Mouse (Mus musculus) thymus, adult 2 months (tissue): ENCODE data around the gene Spg21.

Source experiments
- CTCF ChIP-seq: fragments of 200-500 bp; IDR thresholded peaks from 2 replicates; pipeline ENCODE4 v1.5.1; 2012; ENCODE audit warnings: mild to moderate bottlenecking, control low read depth, low read length, moderate library complexity, borderline replicate concordance; ENCODE audit not compliant: control insufficient read depth, poor library complexity, insufficient read depth; ENCODE audit errors: extremely low read depth
- POLR2A ChIP-seq: fragments of 200-500 bp; IDR thresholded peaks from 2 replicates; pipeline ENCODE4 v1.6.1; 2012; ENCODE audit warnings: mild to moderate bottlenecking, low read length, control low read depth, moderate library complexity; ENCODE audit not compliant: control insufficient read depth, poor library complexity, insufficient read depth; ENCODE audit errors: extremely low read depth

GRCm38 (mm10) chr9:65422760-65423501, 37.8 kb upstream of the Spg21 start, which contains the start of gene Slc51b:
- TF ChIP-seq POLR2A (no peak), CTCF (no peak)
